In genomic region chr19:26531390-26531789, GRCm38 (mm10) we compare ENCODE assay signal across 18 mouse cellular contexts.
A peak's percentile ranks its signal among the peaks of the same experiment; 100 is the strongest.
DNase-seq lines count a peak whose midpoint lies in the region; ATAC-seq lines count a peak whose summit lies in the region.
"Had no signal": no experiment of that assay in that cellular context is flagged by ENCODE, and none has a peak within 500 bp of the region (broad histone marks: within the 10 kb centered on the region; RNA-seq: fewer than 3 reads in every experiment).

No protein-coding gene starts in this region.

- DNase-seq in frontal cortex, postnatal 25 days (ENCODE audit: low spot score in 2 of 2): no peak
- DNase-seq in brain, adult 2 months (ENCODE audit: low read depth, low spot score): peak; percentile 52
- no peak for DNase-seq in urinary bladder, postnatal 10 days (ENCODE audit: low spot score)
- DNase-seq: adrenal gland, adult 2 months; adrenal gland, adult 8-10 months; adrenal gland, postnatal 10 days; adrenal gland, postnatal 14 days; adrenal gland, postnatal 25 days; adrenal gland, postnatal 36 days; B cell, adult 2 months; cerebellum, adult 11 months; cerebellum, adult 11-12 months; cerebellum, adult 18-20 months; cerebellum, adult 2 months had no signal

- ATAC-seq in frontal cortex, adult (ENCODE audit: low TSS enrichment): peak; percentile 78
- ATAC-seq: activated CD4-positive, CD25-positive, alpha-beta regulatory T cell, adult 4 months; CD4-positive, CD25-positive, alpha-beta regulatory T cell, adult 4 months; Patski had no signal
